Mouse (Mus musculus): ENCODE results near the gene Snupn. TPM values are rescaled to one million over a fixed set of nuclear protein-coding genes. Genes with fewer than 3 reads are reported as not detected.

Snupn gene
- polyA plus RNA-seq, 3 experiments from 2014 or later: 13.7 to 26.7 (median 16.5) TPM

DNA sequence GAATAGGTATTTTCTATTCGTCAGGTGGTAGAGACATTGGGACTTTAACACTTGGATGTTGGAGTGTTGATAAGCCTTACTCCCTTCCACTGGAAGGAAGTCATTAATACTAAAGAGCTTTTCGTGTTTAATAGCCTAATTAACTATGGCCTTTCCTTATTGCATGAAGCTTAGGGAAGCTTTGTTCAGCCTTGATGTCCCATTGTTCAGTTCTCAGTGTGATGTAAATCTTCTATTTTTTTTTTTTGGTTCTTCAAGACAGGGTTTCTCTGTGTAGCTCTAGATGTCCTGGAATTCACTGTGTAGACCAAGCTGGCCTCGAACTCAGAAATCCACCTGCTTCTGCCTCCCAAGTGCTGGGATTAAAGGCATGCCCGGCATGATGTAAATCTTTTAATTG lies 62.2 kb downstream of the Snupn start:
- ATAC-seq: no peak

DNA sequence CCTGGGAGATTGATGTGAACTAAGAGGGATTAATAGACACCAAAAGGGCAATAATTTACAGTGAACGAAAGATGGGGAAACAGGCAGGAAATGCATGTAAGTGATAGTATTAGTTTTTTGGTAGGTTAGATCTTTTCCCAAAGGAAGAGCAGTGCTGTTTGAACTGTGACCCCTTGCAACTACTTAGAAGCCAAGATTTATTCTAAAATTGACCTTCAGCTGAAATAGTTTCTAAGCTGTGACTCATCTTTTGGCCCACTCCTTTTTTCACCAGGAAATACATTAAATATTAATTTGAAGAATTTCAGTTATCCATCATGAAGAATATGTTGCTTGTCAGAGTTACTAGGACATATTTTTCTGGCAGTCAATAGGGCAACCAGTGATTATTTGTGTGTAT lies 63.1 kb downstream of the Snupn start:
- ATAC-seq: no peak

DNA sequence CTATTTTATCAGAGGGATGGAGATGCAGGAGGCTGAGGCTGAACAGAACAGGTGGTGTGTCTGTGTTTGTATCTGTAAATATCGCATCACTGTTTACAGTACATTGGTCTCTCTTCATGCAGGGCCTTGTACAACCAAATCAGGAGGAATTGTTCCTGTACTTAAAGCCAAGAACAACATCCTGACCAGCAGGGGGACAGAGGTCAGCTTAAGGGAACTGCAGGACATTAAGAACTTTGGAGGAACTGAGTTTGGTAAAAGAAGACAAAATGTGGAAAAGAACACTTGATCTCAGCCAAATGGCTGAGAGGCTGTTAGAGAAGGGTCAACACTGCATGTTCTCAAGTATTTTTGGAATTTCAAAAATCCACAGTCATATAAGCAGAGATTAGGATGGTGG lies 64.1 kb downstream of the Snupn start:
- no peak for ATAC-seq

DNA sequence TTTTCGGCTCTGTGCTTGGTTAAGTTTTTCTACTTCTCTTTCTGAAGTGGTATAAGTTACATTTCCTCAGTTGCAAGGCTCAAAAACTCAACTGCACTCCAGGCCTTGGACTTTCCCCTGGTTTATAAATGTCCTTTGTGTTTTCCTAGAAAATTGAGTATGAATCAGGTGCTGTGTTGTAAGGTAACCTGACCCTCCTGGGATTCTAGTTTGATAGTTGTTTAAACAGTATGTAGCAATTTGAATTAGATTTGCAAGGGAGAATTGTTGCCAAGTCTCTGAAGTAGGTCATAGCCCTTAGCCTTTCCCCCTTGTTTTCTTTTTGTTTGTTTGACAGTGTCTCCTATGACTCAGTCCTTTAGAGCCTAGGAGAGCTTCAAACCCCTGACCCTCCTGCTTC lies 67.0 kb downstream of the Snupn start:
- ATAC-seq: no peak

DNA sequence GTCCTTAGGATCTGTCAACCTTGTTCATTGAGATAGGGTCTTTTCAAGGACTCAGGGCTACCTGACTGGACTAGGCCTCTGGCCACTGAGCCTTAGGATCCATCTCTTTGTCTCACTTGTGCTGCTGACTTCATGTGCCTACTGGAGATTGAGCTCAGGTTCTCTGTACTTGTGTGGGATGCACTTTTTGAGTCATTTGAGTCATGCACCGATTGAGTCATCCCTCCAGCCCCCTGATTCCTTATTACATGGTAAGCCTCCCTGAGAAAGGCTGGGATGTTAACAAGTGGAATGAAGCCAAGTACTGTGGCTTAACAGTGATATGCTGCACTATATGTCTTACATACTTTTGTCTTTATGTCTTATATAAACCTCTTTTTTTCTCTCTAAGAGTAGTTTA lies 81.1 kb downstream of the Snupn start:
- no peak for ATAC-seq

Other genes with a start within 250 kb of the Snupn start
- gene Lingo1, start 154.4 kb upstream of the Snupn start, polyA plus RNA-seq (2017; shearing (Covaris generic)): not detected
- gene Odf3l1, start 86.2 kb upstream of the Snupn start, polyA plus RNA-seq (2017; shearing (Covaris generic)): not detected
- gene Cspg4, start 85.8 kb upstream of the Snupn start, polyA plus RNA-seq (2017; shearing (Covaris generic)): not detected
- 1 to 10 TPM; 4.2 to 7.6 (median 5.8) TPM for gene Snx33, start 22.5 kb upstream of the Snupn start, polyA plus RNA-seq (2017; shearing (Covaris generic))
- gene Imp3, start 13.4 kb upstream of the Snupn start, polyA plus RNA-seq (2017; shearing (Covaris generic)): 10 to 100 TPM; 46.7 to 50.9 (median 48.0) TPM
- 1 to 10 TPM; 6.0 to 6.9 (median 6.3) TPM for gene Ptpn9, start 44.0 kb downstream of the Snupn start, polyA plus RNA-seq (2017; shearing (Covaris generic))
- gene Sin3a, start 121.2 kb downstream of the Snupn start, polyA plus RNA-seq (2017; shearing (Covaris generic)): 10 to 100 TPM; 28.8 to 50.7 (median 38.9) TPM
- 10 to 100 TPM; 44.7 to 81.1 (median 56.4) TPM for gene Man2c1, start 179.8 kb downstream of the Snupn start, polyA plus RNA-seq (2017; shearing (Covaris generic))
- 10 to 100 TPM; 22.7 to 31.5 (median 23.6) TPM for gene Neil1, start 197.4 kb downstream of the Snupn start, polyA plus RNA-seq (2017; shearing (Covaris generic))
- 100 to 1,000 TPM; 205 to 374 (median 278) TPM for gene Commd4, start 207.5 kb downstream of the Snupn start, polyA plus RNA-seq (2017; shearing (Covaris generic))